Mouse (Mus musculus): ENCODE measurements at regions not wholly inside any gene's neighbourhood (a gene's known extent, or its start where the extent isn't known, plus 50 kb on each side); places are given as distances from the start of the nearest gene placed in this dataset.

DNA sequence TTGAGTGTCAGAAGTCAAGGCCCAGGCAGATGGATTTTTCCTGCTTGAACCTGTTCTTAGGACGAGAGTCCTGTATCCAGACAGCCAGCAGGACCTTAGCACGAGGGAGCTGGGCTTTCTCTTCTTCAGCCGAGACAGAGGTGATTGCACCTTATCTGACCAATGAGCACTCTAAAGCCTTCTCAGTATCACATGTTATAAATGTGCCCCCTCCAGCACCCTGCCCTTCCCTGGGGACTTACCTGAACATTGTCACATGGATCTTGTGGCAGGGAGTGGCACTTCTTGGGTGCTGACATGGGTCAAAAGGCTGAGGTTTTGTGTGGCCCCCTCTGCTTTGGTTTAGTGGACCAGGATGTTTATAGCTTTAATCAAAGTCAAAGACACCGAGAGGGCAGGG is 367.5 kb downstream of the Rps24 start:
- Histone ChIP-seq H3K4me3 (ENCODE audit: insufficient read depth in 1 of 2, low read depth in 1 of 2, low read length in 2 of 2, poor library complexity in 1 of 2, severe bottlenecking in 1 of 2) (no peak overlapping the region), H3K9me3 (ENCODE audit: control insufficient read depth, insufficient read depth, low read depth, low read length) (no peaks in the 10 kb centered on the region)

DNA sequence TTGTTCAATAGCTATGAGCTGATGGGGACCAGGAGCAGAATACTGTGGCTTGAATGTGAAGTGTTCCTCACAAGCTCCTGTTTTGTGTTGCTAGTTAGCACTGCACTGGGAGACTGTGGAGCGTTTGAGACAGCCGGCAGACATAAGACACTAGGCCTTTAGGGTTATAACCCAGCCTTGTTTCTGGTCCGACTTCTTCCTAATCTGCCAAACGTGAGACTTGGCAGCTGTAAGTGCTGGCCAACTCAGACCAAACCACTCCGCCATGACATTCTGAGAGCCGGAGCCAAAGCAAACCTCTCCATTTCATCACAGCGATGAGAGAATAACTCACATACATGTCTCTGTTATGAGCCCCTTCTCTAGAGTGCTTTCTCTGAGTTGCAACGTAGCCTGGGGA is 375.2 kb downstream of the Rps24 start:
- H3K4me1 ChIP-seq (ENCODE audit: control insufficient read depth in 2 of 2, insufficient read depth in 2 of 2, low read length in 2 of 2, poor library complexity in 1 of 2): no peaks in the 10 kb centered on the region
- TF ChIP-seq CHD2 (IDR thresholded peaks at IDR 0.05; ENCODE audit: low read depth, low read length) (no peak), MAFK (IDR thresholded peaks at IDR 0.05; ENCODE audit: insufficient read depth, low read depth, low read length) (no peak), ZC3H11A (IDR thresholded peaks at IDR 0.05; ENCODE audit: borderline replicate concordance, low read depth, low read length) (no peak), ZNF384 (IDR thresholded peaks at IDR 0.05; ENCODE audit: low read depth, low read length) (no peak), HCFC1 (IDR thresholded peaks at IDR 0.05; ENCODE audit: borderline replicate concordance, insufficient read depth, low read length) (no peak)
- in situ Hi-C loops (cut with MboI; ENCODE audit: low sequenced_read_pairs in 2 of 2, unreplicated experiment in 2 of 2): no loop called here

More for the DNA sequence above, 367.5 kb downstream of the Rps24 start:
- no peak for DNase-seq (ENCODE audit: low read depth, low spot score)
- H3K27ac ChIP-seq (ENCODE audit: insufficient read depth, low read depth, low read length, poor library complexity, severe bottlenecking): no peak overlapping the region
- no peaks in the 10 kb centered on the region for H3K36me3 ChIP-seq (ENCODE audit: control insufficient read depth, insufficient read depth, low read length, poor library complexity, severe bottlenecking)
- in situ Hi-C loops (cut with MboI; ENCODE audit: low sequenced_read_pairs in 2 of 2, unreplicated experiment in 2 of 2): no loop called here
- no peak for TF ChIP-seq ZNF384 (IDR thresholded peaks at IDR 0.05; ENCODE audit: low read depth, low read length)
- no peak for TF ChIP-seq MAFK (IDR thresholded peaks at IDR 0.05; ENCODE audit: insufficient read depth, low read depth, low read length)
- TF ChIP-seq CHD2 (IDR thresholded peaks at IDR 0.05; ENCODE audit: low read depth, low read length): no peak
- H3K4me1 ChIP-seq (ENCODE audit: control insufficient read depth in 2 of 2, insufficient read depth in 2 of 2, low read length in 2 of 2, poor library complexity in 1 of 2): no peaks in the 10 kb centered on the region
- no peak overlapping the region for H3K9ac ChIP-seq (ENCODE audit: insufficient read depth, low read depth, low read length, poor library complexity, severe bottlenecking)

DNA sequence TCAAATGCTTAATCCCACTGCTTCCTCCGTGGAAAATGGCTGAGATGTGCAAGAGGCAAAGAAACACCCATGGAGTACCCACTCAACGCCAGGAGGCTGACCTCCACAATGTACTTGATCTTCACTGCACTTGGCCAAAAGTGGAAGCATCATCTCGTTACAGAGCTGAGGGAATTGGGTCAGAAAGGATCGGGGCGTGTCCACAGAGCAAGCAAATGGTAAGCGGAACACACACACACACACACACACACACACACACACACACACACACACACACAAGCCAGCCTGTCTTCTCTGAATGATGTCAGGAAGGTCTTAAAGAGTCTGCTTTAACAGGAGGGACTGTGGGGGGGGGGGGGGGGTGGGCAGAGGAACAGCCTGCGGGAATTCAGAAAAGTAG is 375.7 kb downstream of the Rps24 start:
- H3K27ac ChIP-seq (ENCODE audit: insufficient read depth, low read depth, low read length, poor library complexity, severe bottlenecking): no peak overlapping the region
- no peak overlapping the region for H3K4me3 ChIP-seq (ENCODE audit: insufficient read depth in 1 of 2, low read depth in 1 of 2, low read length in 2 of 2, poor library complexity in 1 of 2, severe bottlenecking in 1 of 2)
- no peaks in the 10 kb centered on the region for H3K9me3 ChIP-seq (ENCODE audit: control insufficient read depth, insufficient read depth, low read depth, low read length)
- H3K36me3 ChIP-seq (ENCODE audit: control insufficient read depth, insufficient read depth, low read length, poor library complexity, severe bottlenecking): no peaks in the 10 kb centered on the region
- in situ Hi-C loops (cut with MboI; ENCODE audit: low sequenced_read_pairs in 2 of 2, unreplicated experiment in 2 of 2): no loop called here
- TF ChIP-seq MAFK (IDR thresholded peaks at IDR 0.05; ENCODE audit: insufficient read depth, low read depth, low read length) (no peak), CHD2 (IDR thresholded peaks at IDR 0.05; ENCODE audit: low read depth, low read length) (no peak), HCFC1 (IDR thresholded peaks at IDR 0.05; ENCODE audit: borderline replicate concordance, insufficient read depth, low read length) (no peak), ZC3H11A (IDR thresholded peaks at IDR 0.05; ENCODE audit: borderline replicate concordance, low read depth, low read length) (no peak), ZNF384 (IDR thresholded peaks at IDR 0.05; ENCODE audit: low read depth, low read length) (no peak)
- H3K4me1 ChIP-seq (ENCODE audit: control insufficient read depth in 2 of 2, insufficient read depth in 2 of 2, low read length in 2 of 2, poor library complexity in 1 of 2): no peaks in the 10 kb centered on the region
- no peak overlapping the region for H3K9ac ChIP-seq (ENCODE audit: insufficient read depth, low read depth, low read length, poor library complexity, severe bottlenecking)
- no peak for DNase-seq (ENCODE audit: low read depth, low spot score)

More for the DNA sequence above, 375.2 kb downstream of the Rps24 start:
- H3K4me3 ChIP-seq (ENCODE audit: insufficient read depth in 1 of 2, low read depth in 1 of 2, low read length in 2 of 2, poor library complexity in 1 of 2, severe bottlenecking in 1 of 2): no peak overlapping the region
- no peak overlapping the region for H3K27ac ChIP-seq (ENCODE audit: insufficient read depth, low read depth, low read length, poor library complexity, severe bottlenecking)
- no peak for DNase-seq (ENCODE audit: low read depth, low spot score)
- no peak overlapping the region for H3K9ac ChIP-seq (ENCODE audit: insufficient read depth, low read depth, low read length, poor library complexity, severe bottlenecking)
- H3K9me3 ChIP-seq (ENCODE audit: control insufficient read depth, insufficient read depth, low read depth, low read length): no peaks in the 10 kb centered on the region
- no peaks in the 10 kb centered on the region for H3K36me3 ChIP-seq (ENCODE audit: control insufficient read depth, insufficient read depth, low read length, poor library complexity, severe bottlenecking)

DNA sequence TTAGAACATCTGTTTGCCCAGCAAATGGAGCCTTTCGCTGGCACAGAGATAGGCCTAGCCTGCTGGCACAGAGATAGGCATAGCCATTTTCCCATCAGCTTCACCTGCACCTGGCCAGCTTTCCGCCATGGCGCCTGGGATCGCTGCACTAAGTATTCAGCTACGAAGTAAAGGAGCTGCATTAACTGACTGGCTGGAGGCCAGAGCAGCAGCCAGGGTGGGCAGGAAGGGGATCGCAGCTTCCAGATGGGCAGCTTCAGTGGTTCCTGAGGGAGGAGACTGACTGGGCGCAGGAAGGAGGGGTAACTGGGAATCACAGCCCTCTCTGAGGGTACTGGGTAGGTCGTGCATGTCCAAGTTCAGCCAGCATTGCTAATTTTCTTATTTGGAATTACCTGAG is 376.2 kb downstream of the Rps24 start:
- Histone ChIP-seq H3K36me3 (ENCODE audit: control insufficient read depth, insufficient read depth, low read length, poor library complexity, severe bottlenecking) (no peaks in the 10 kb centered on the region), H3K9me3 (ENCODE audit: control insufficient read depth, insufficient read depth, low read depth, low read length) (no peaks in the 10 kb centered on the region), H3K9ac (ENCODE audit: insufficient read depth, low read depth, low read length, poor library complexity, severe bottlenecking) (no peak overlapping the region), H3K4me1 (ENCODE audit: control insufficient read depth in 2 of 2, insufficient read depth in 2 of 2, low read length in 2 of 2, poor library complexity in 1 of 2) (no peaks in the 10 kb centered on the region), H3K4me3 (ENCODE audit: insufficient read depth in 1 of 2, low read depth in 1 of 2, low read length in 2 of 2, poor library complexity in 1 of 2, severe bottlenecking in 1 of 2) (no peak overlapping the region), H3K27ac (ENCODE audit: insufficient read depth, low read depth, low read length, poor library complexity, severe bottlenecking) (no peak overlapping the region)
- in situ Hi-C loops (cut with MboI; ENCODE audit: low sequenced_read_pairs in 2 of 2, unreplicated experiment in 2 of 2): no loop called here
- no peak for DNase-seq (ENCODE audit: low read depth, low spot score)
- TF ChIP-seq ZNF384 (IDR thresholded peaks at IDR 0.05; ENCODE audit: low read depth, low read length) (no peak), MAFK (IDR thresholded peaks at IDR 0.05; ENCODE audit: insufficient read depth, low read depth, low read length) (no peak), HCFC1 (IDR thresholded peaks at IDR 0.05; ENCODE audit: borderline replicate concordance, insufficient read depth, low read length) (no peak), CHD2 (IDR thresholded peaks at IDR 0.05; ENCODE audit: low read depth, low read length) (no peak)

DNA sequence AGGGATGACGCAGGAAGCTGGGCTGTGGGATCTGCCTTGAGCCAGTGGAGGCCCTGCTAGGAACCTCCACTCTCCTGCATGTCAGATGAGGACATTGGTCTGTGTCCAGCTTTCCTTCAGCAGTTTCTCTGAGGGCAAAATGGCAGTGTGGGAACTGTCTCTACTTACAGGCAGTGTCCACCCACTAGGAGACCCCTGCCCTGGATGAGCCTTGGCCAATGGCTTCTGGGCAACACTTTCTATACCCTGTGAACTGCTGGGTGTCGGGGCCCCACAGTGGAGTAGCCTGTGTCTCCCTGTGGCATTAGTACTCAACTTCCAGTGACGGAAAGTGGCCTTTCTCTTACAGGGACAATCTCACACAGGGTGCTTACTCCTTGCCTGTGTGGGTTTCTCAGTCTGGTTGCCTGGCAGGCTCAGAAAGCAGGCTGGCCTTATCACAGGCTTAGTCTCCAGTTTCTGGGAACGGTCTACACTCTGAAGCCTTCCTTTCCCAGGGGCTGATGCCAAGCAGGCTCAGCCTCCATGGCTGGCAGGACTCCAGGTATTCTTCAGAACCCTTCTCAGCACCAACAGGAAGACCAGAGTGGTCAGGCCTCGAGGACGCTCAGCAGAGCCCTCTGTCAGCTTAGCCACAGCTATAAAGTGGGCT is 378.8 kb downstream of the Rps24 start:
- TF ChIP-seq ZC3H11A (IDR thresholded peaks at IDR 0.05; ENCODE audit: borderline replicate concordance, low read depth, low read length) (no peak), MAFK (IDR thresholded peaks at IDR 0.05; ENCODE audit: insufficient read depth, low read depth, low read length) (no peak), HCFC1 (IDR thresholded peaks at IDR 0.05; ENCODE audit: borderline replicate concordance, insufficient read depth, low read length) (no peak), ZNF384 (IDR thresholded peaks at IDR 0.05; ENCODE audit: low read depth, low read length) (no peak), CHD2 (IDR thresholded peaks at IDR 0.05; ENCODE audit: low read depth, low read length) (no peak)
- Histone ChIP-seq H3K4me1 (ENCODE audit: control insufficient read depth in 2 of 2, insufficient read depth in 2 of 2, low read length in 2 of 2, poor library complexity in 1 of 2) (no peaks in the 10 kb centered on the region), H3K36me3 (ENCODE audit: control insufficient read depth, insufficient read depth, low read length, poor library complexity, severe bottlenecking) (no peaks in the 10 kb centered on the region), H3K27ac (ENCODE audit: insufficient read depth, low read depth, low read length, poor library complexity, severe bottlenecking) (no peak overlapping the region), H3K4me3 (ENCODE audit: insufficient read depth in 1 of 2, low read depth in 1 of 2, low read length in 2 of 2, poor library complexity in 1 of 2, severe bottlenecking in 1 of 2) (no peak overlapping the region), H3K9me3 (ENCODE audit: control insufficient read depth, insufficient read depth, low read depth, low read length) (no peaks in the 10 kb centered on the region), H3K9ac (ENCODE audit: insufficient read depth, low read depth, low read length, poor library complexity, severe bottlenecking) (no peak overlapping the region)
- in situ Hi-C loops (cut with MboI; ENCODE audit: low sequenced_read_pairs in 2 of 2, unreplicated experiment in 2 of 2): no loop called here
- no peak for DNase-seq (ENCODE audit: low read depth, low spot score)
